Mouse (Mus musculus): ENCODE measurements around the gene Slc5a5. TPM values are rescaled to one million over a fixed set of nuclear protein-coding genes. Genes with fewer than 3 reads are reported as not detected.

Slc5a5 gene
- polyA plus RNA-seq, 2 experiments, result 0.03 to 0.10 TPM

DNA sequence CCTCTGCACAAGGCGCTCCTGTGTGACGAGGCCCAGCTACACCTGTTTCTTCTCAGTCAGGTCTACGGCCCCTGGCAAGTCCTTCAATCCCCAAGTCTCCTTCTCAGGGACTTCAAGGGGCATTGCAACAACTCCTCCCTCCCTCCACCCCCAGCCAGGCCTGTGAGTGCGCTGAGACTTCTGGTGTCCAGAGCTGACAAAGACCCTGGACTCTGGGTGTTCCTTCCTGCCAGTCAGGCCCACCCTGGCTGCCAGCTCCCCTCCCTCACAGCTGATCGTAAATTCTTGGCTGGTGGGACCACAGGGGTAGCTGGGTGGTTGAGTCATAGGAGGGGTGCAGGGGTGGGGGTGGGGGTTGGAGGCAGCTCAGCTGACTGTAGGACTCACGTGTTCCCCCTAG lies 40.7 kb downstream of the Slc5a5 start:
- no peak overlapping the region for H3K4me3 ChIP-seq (ENCODE audit: insufficient read depth in 1 of 2, low read depth in 2 of 2, low read length in 2 of 2)
- H3K27me3 ChIP-seq (ENCODE audit: control insufficient read depth, insufficient read depth, low read length), result no peaks in the 10 kb centered on the region; the same call in 1 of the 2 replicates
- TF ChIP-seq CTCF (IDR thresholded peaks at IDR 0.05; ENCODE audit: low read depth) (no peak), EP300 (IDR thresholded peaks at IDR 0.05; ENCODE audit: low read depth) (no peak)
- WGBS (ENCODE audit: insufficient replicate concordance), result 48% methylated on average over 6 of the region's 6 CpGs
- ATAC-seq (ENCODE audit: insufficient read depth) (no peak), DNase-seq (ENCODE audit: low read depth in 3 of 3, low spot score in 3 of 3) (no peak)
- H3K4me2 ChIP-seq (ENCODE audit: low read depth), result no peak overlapping the region
- peak overlapping the region; percentile 31; the same call in 1 of the 2 replicates for H3K9ac ChIP-seq (replicated peaks)
- no peak overlapping the region for H3K27ac ChIP-seq
- no peaks in the 10 kb centered on the region for H3K36me3 ChIP-seq (replicated peaks; ENCODE audit: control insufficient read depth, insufficient read depth, low read depth)
- H3K9me3 ChIP-seq (ENCODE audit: control insufficient read depth, low read length), result no peaks in the 10 kb centered on the region
- peaks cover 6 to 8% of the 10 kb centered on the region in 2 experiments for H3K4me1 ChIP-seq (replicated peaks; ENCODE audit: control insufficient read depth in 2 of 2, insufficient read depth in 2 of 2, low read length in 1 of 2)

- 71% methylated on average over 4 of the region's 4 CpGs for WGBS (ENCODE audit: insufficient replicate concordance)
- peaks cover 6% of the 10 kb centered on the region in 2 experiments for H3K4me1 ChIP-seq (replicated peaks; ENCODE audit: control insufficient read depth in 2 of 2, insufficient read depth in 2 of 2, low read length in 1 of 2)
- DNase-seq (ENCODE audit: low read depth in 3 of 3, low spot score in 3 of 3) (no peak), ATAC-seq (ENCODE audit: insufficient read depth) (no peak)
- H3K27ac ChIP-seq, result no peak overlapping the region
- no peak overlapping the region for H3K9ac ChIP-seq (replicated peaks)
- H3K4me2 ChIP-seq (ENCODE audit: low read depth), result no peak overlapping the region
- H3K27me3 ChIP-seq (ENCODE audit: control insufficient read depth, insufficient read depth, low read length), result no peaks in the 10 kb centered on the region
- TF ChIP-seq EP300 (IDR thresholded peaks at IDR 0.05; ENCODE audit: low read depth) (no peak), CTCF (IDR thresholded peaks at IDR 0.05; ENCODE audit: low read depth) (no peak)
- H3K36me3 ChIP-seq (replicated peaks; ENCODE audit: control insufficient read depth, insufficient read depth, low read depth), result no peaks in the 10 kb centered on the region
- no peaks in the 10 kb centered on the region for H3K9me3 ChIP-seq (ENCODE audit: control insufficient read depth, low read length)
- H3K4me3 ChIP-seq (ENCODE audit: insufficient read depth in 1 of 2, low read depth in 2 of 2, low read length in 2 of 2), result no peak overlapping the region
Measured at GRCm38 (mm10) chr8:70850947-70851346, 41.6 kb downstream of the Slc5a5 start.

- TF ChIP-seq CTCF (IDR thresholded peaks at IDR 0.05; ENCODE audit: low read depth) (no peak), EP300 (IDR thresholded peaks at IDR 0.05; ENCODE audit: low read depth) (no peak)
- no peak overlapping the region for H3K4me2 ChIP-seq (ENCODE audit: low read depth)
- no peaks in the 10 kb centered on the region for H3K27me3 ChIP-seq (ENCODE audit: control insufficient read depth, insufficient read depth, low read length)
- no peak overlapping the region for H3K27ac ChIP-seq
- ATAC-seq (ENCODE audit: insufficient read depth) (no peak), DNase-seq (ENCODE audit: low read depth in 3 of 3, low spot score in 3 of 3) (no peak)
- H3K4me1 ChIP-seq (replicated peaks; ENCODE audit: control insufficient read depth in 2 of 2, insufficient read depth in 2 of 2, low read length in 1 of 2), result peaks cover 6% of the 10 kb centered on the region in 2 experiments
- no peaks in the 10 kb centered on the region for H3K9me3 ChIP-seq (ENCODE audit: control insufficient read depth, low read length)
- WGBS (ENCODE audit: insufficient replicate concordance), result 55% methylated on average over 7 of the region's 7 CpGs
- no peaks in the 10 kb centered on the region for H3K36me3 ChIP-seq (replicated peaks; ENCODE audit: control insufficient read depth, insufficient read depth, low read depth)
- no peak overlapping the region for H3K9ac ChIP-seq (replicated peaks)
- no peak overlapping the region for H3K4me3 ChIP-seq (ENCODE audit: insufficient read depth in 1 of 2, low read depth in 2 of 2, low read length in 2 of 2)
Measured at GRCm38 (mm10) chr8:70850132-70850845, 42.3 kb downstream of the Slc5a5 start.

- no peak overlapping the region for H3K9ac ChIP-seq (replicated peaks)
- TF ChIP-seq EP300 (IDR thresholded peaks at IDR 0.05; ENCODE audit: low read depth) (no peak), CTCF (IDR thresholded peaks at IDR 0.05; ENCODE audit: low read depth) (no peak)
- no peak overlapping the region for H3K4me3 ChIP-seq (ENCODE audit: insufficient read depth in 1 of 2, low read depth in 2 of 2, low read length in 2 of 2)
- H3K27ac ChIP-seq, result no peak overlapping the region
- H3K27me3 ChIP-seq (ENCODE audit: control insufficient read depth, insufficient read depth, low read length), result no peaks in the 10 kb centered on the region
- WGBS (ENCODE audit: insufficient replicate concordance), result 64% methylated on average over 3 of the region's 3 CpGs
- H3K36me3 ChIP-seq (replicated peaks; ENCODE audit: control insufficient read depth, insufficient read depth, low read depth), result no peaks in the 10 kb centered on the region
- peaks cover 14% of the 10 kb centered on the region in 2 experiments for H3K4me1 ChIP-seq (replicated peaks; ENCODE audit: control insufficient read depth in 2 of 2, insufficient read depth in 2 of 2, low read length in 1 of 2)
- ATAC-seq (ENCODE audit: insufficient read depth) (no peak), DNase-seq (ENCODE audit: low read depth in 3 of 3, low spot score in 3 of 3) (no peak)
- no peak overlapping the region for H3K4me2 ChIP-seq (ENCODE audit: low read depth)
- H3K9me3 ChIP-seq (ENCODE audit: control insufficient read depth, low read length), result no peaks in the 10 kb centered on the region
Measured at GRCm38 (mm10) chr8:70849333-70849990, 43.1 kb downstream of the Slc5a5 start.

Measured in liver, embryonic 14.5 days (tissue).